Mouse (Mus musculus) right cerebral cortex, postnatal 36 days (tissue): ENCODE measurements around the gene Dhx58.

ENCODE experiments used
- DNase-seq, 2 experiments: peaks; one replicate each; pipeline ENCODE4 v3.0.0; 2022; ENCODE audit warnings: low spot score in 2 of 2, mixed read lengths in 1 of 2

The Dhx58 gene

GRCm38 (mm10) chr11:100703851-100704531 is at the start of gene Dhx58:
TSS of gene Dhx58 (minus strand) at chr11:100704271.
- no peak for DNase-seq

GRCm38 (mm10) chr11:100752294-100752693 is 48.2 kb upstream of the Dhx58 start:
- DNase-seq, result no peak

- DNase-seq, result no peak
These were observed 46.1 kb upstream of the Dhx58 start for GRCm38 (mm10) chr11:100750127-100750526.

GRCm38 (mm10) chr11:100749469-100749868 is 45.4 kb upstream of the Dhx58 start:
- DNase-seq, result peak in 1 of 2 experiments; percentile 65

GRCm38 (mm10) chr11:100748620-100749019 is 44.5 kb upstream of the Dhx58 start:
- peak in 1 of 2 experiments; percentile 53 for DNase-seq

GRCm38 (mm10) chr11:100747114-100747513 is 43.0 kb upstream of the Dhx58 start:
- no peak for DNase-seq

- no peak for DNase-seq
These were observed 42.5 kb upstream of the Dhx58 start for GRCm38 (mm10) chr11:100746546-100746945.

- no peak for DNase-seq
These were observed 41.0 kb upstream of the Dhx58 start for GRCm38 (mm10) chr11:100745085-100745484.

GRCm38 (mm10) chr11:100741348-100741747 is 37.3 kb upstream of the Dhx58 start:
- no peak for DNase-seq

GRCm38 (mm10) chr11:100738749-100739148 is 34.7 kb upstream of the Dhx58 start:
- no peak for DNase-seq

- peak; percentile 98 to 99 for DNase-seq
These were observed 34.1 kb upstream of the Dhx58 start, which contains the start of gene Rab5c for GRCm38 (mm10) chr11:100738066-100738604. TSS of gene Rab5c (minus strand) at chr11:100738215.

GRCm38 (mm10) chr11:100737105-100737733 is 33.1 kb upstream of the Dhx58 start:
- DNase-seq, result no peak

- no peak for DNase-seq
These were observed 32.6 kb upstream of the Dhx58 start for GRCm38 (mm10) chr11:100736746-100737080.

GRCm38 (mm10) chr11:100735954-100736745 is 32.1 kb upstream of the Dhx58 start:
- DNase-seq, result no peak

- DNase-seq, result no peak
These were observed 31.2 kb upstream of the Dhx58 start for GRCm38 (mm10) chr11:100735134-100735865.

GRCm38 (mm10) chr11:100730477-100731205 is 26.6 kb upstream of the Dhx58 start:
- DNase-seq, result no peak

GRCm38 (mm10) chr11:100729976-100730375 is 25.9 kb upstream of the Dhx58 start:
- no peak for DNase-seq

- no peak for DNase-seq
These were observed 24.5 kb upstream of the Dhx58 start for GRCm38 (mm10) chr11:100728601-100729000.

GRCm38 (mm10) chr11:100727201-100727600 is 23.1 kb upstream of the Dhx58 start:
- DNase-seq, result no peak

- no peak for DNase-seq
These were observed 20.9 kb upstream of the Dhx58 start for GRCm38 (mm10) chr11:100724919-100725512.
